Mouse (Mus musculus) C2C12 (cell line): ENCODE results near the gene Mrgprf.

Experiments used
- CEBPB ChIP-seq: IDR thresholded peaks from one replicate; pipeline ENCODE4 v1.6.1; 2011; ENCODE audit warnings: low read depth, mild to moderate bottlenecking, control low read depth, moderate library complexity
- CTCF ChIP-seq: IDR thresholded peaks from one replicate; pipeline ENCODE4 v1.5.1; 2011; ENCODE audit not compliant: control insufficient read depth, insufficient read depth, insufficient read length
- MYOD1 ChIP-seq: IDR thresholded peaks from one replicate; pipeline ENCODE4 v1.6.1; 2011; ENCODE audit warnings: low read depth; ENCODE audit not compliant: control insufficient read depth, insufficient read length
- USF1 ChIP-seq: IDR thresholded peaks from one replicate; pipeline ENCODE4 v1.6.1; 2011; ENCODE audit warnings: low read depth, mild to moderate bottlenecking, control low read depth, moderate library complexity

DNA sequence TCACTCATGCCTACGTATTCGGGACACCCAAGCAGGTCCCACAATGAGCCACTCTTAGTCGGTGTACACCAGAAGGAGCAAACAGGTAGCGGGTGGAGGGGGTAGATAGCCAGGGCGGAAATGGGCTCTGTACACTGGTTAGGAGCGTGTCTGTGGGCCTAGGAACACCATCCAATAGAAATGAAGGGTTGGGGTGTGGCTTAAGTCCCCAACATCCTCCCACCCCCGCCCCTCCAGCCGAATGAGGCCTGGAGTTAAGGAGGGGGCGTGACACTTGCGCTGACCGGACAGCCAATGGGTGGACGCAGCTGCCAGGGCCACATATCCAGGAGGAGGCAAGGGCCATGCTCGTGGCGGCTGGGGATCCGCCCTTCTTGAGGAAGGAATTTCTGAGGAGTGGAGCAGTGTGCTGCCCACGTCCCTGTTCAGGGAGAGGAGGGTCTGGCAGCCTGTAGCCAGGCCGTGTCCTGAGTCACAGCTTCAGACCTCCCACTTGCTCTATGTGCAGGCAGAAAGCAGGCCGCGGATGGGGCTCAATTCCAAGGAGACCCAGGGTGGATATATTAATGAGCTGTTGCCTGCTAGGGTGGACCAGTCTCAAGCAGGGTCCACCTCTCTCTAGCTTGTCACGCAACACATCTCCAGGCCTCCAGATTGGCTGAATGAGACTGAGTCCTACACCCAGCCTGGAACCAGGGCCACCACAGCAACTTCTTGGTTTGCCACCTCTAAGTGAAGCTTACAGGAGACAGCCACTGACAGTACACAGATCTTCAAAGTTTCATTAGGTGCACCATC is 2.1 kb downstream of the Mrgprf start:
- TF ChIP-seq USF1 (no peak), CTCF (no peak), MYOD1 (no peak), CEBPB (no peak)
